Mouse (Mus musculus): ENCODE measurements at regions not wholly inside any gene's neighbourhood (a gene's known extent, or its start where the extent isn't known, plus 50 kb on each side); places are given as distances from the start of the nearest gene placed in this dataset.

DNA sequence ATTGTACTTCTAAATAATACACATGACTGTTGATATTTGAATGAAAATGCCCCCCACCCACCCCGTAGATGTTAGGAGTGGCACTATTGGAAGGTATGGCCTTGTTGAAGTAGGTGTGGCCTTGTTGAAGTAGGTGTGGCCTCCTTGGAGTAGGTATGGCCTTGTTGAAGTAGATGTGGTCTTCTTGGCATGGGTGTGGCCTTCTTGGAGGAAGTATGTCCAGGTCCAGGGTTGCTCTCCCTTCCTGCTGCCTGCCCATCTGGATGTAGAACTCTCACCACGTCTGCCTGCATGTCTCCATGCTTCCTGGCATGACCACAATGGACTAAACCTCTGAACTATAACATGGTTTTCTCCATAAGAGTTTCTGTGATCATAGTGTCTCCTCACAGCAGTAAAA lies 188.7 kb downstream of the Sptssa start:
- no peak for TF ChIP-seq CTCF (IDR thresholded peaks at IDR 0.05; ENCODE audit: low read depth, low read length)
- no peak for TF ChIP-seq POLR2AphosphoS5 (IDR thresholded peaks at IDR 0.05; ENCODE audit: insufficient replicate concordance, low read depth, low read length)
- TF ChIP-seq GATA1 (IDR thresholded peaks at IDR 0.05; ENCODE audit: borderline replicate concordance, low read length), result no peak
- TF ChIP-seq TAL1 (conservative IDR thresholded peaks at IDR 0.05; ENCODE audit: low read depth, low read length), result no peak
- TF ChIP-seq GATA2 (IDR thresholded peaks at IDR 0.05; ENCODE audit: borderline replicate concordance, low read depth, low read length), result no peak

Data from G1E (cell line).